Mouse (Mus musculus) WW6 (cell line): ENCODE results near the gene Cfap299.
"Not testable (repeated sequence)": the region's sequence is repeated elsewhere in the genome, so short reads cannot be mapped to it uniquely, and the experiment has no call there.

Experiments
- DNase-seq: peaks from one replicate; pipeline ENCODE4 v3.0.0-alpha.2; 2013; ENCODE audit warnings: low read depth, low spot score

Gene Cfap299

GRCm38 (mm10) chr5:98328848-98329624 lies at the start of gene Cfap299:
TSS of gene Cfap299 (plus strand) at chr5:98329304.
- peak; percentile 55 for DNase-seq

GRCm38 (mm10) chr5:98281993-98282392 lies 47.1 kb upstream of the Cfap299 start:
- DNase-seq = no peak

- no peak for DNase-seq
Observed at GRCm38 (mm10) chr5:98283696-98284478, 45.2 kb upstream of the Cfap299 start.

GRCm38 (mm10) chr5:98290642-98291041 lies 38.5 kb upstream of the Cfap299 start:
- no peak for DNase-seq

- no peak for DNase-seq
Observed at GRCm38 (mm10) chr5:98292388-98293048, 36.6 kb upstream of the Cfap299 start.

GRCm38 (mm10) chr5:98293049-98293715 lies 35.9 kb upstream of the Cfap299 start:
- no peak for DNase-seq

GRCm38 (mm10) chr5:98300079-98300478 lies 29.0 kb upstream of the Cfap299 start:
- DNase-seq = no peak

GRCm38 (mm10) chr5:98305673-98306072 lies 23.4 kb upstream of the Cfap299 start:
- DNase-seq = no peak

GRCm38 (mm10) chr5:98306528-98306927 lies 22.6 kb upstream of the Cfap299 start:
- no peak for DNase-seq

GRCm38 (mm10) chr5:98326625-98327024 lies 2.5 kb upstream of the Cfap299 start:
- DNase-seq = no peak

- DNase-seq = not testable (repeated sequence)
Observed at GRCm38 (mm10) chr5:98343751-98344150, 14.6 kb downstream of the Cfap299 start.

GRCm38 (mm10) chr5:98344581-98344980 lies 15.5 kb downstream of the Cfap299 start:
- no peak for DNase-seq

GRCm38 (mm10) chr5:98346067-98346466 lies 17.0 kb downstream of the Cfap299 start:
- DNase-seq = no peak

GRCm38 (mm10) chr5:98348605-98349004 lies 19.5 kb downstream of the Cfap299 start:
- no peak for DNase-seq

- DNase-seq = no peak
Observed at GRCm38 (mm10) chr5:98359912-98360311, 30.8 kb downstream of the Cfap299 start.

GRCm38 (mm10) chr5:98360792-98361419 lies 31.8 kb downstream of the Cfap299 start:
- no peak for DNase-seq

- DNase-seq = peak; percentile 48
Observed at GRCm38 (mm10) chr5:98363428-98363827, 34.3 kb downstream of the Cfap299 start.

GRCm38 (mm10) chr5:98365340-98365739 lies 36.2 kb downstream of the Cfap299 start:
- DNase-seq = no peak

- DNase-seq = no peak
Observed at GRCm38 (mm10) chr5:98368822-98369221, 39.7 kb downstream of the Cfap299 start.

- no peak for DNase-seq
Observed at GRCm38 (mm10) chr5:98369426-98369825, 40.3 kb downstream of the Cfap299 start.
